Mouse (Mus musculus) lung, postnatal 4 days (tissue): ENCODE measurements around the gene Dlg2.

Source experiments
- DNase-seq, 2 experiments: peaks; one replicate each; pipeline ENCODE4 v3.0.0; 2021

The Dlg2 gene

GRCm38 (mm10) chr7:92437168-92437567 lies 1960.7 kb downstream of the Dlg2 start:
- no peak for DNase-seq

DNA sequence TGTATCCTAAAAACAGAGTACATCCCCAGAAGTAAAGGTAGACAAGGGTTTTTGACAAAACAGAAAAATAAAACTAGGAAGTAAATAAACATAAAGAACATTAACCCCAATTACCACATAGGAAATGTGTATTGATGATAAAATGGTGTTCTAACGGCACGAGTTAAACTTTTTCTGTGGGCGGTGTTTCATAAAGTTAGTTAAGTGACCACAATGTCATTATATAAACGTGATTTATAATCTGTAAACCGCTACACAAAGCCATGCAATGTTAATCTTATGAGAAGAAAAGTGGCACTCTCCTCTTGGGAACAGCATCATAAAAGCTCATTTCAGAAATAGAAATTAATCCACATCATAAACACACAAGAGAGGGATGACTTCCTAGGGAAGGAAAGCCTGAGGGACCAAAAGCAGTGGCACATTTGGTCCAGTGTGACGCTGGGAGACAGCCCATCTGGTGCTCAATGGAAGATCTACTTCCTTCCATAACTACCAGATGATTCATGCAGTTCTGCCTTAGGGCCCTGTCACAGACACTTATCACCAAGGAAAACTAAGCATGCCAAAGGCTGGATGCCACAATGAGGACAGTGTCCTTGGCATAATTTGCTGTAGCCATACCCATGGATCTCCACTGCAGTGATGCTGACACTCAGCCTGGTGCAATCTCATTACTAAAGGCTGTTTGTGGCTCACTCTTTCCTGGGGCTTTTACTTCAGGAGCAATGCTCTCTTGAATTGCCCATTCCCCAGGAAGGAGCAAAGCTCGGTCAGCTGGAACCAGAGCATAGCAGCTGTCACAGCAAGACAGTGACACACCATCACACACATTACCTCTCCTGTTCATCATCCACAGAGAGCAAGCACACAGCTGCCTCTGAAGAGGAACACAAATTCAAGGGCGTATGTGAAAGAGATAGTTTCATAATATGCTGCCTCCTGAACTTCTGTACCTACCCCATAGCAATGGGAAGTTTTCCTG lies 1963.3 kb downstream of the Dlg2 start:
- no peak for DNase-seq

DNA sequence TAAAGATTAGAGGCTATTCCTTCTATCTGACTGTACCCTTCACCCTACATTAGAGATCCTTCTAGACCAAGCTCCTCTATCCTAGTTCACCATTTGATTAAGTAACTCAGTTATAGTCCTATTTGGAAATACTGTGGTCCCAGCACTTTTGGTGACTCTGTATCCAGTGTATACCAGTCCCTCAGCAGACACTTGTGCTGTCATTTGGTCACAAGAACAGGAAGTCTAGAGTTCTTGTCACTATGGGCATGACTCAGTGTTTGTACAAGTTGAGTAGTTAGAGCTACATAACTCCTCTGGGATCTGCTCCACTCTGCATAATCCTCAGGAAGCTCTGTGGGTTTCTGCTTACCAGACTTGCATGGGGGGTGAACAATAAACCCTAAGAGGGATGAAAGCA lies 1965.1 kb downstream of the Dlg2 start:
- no peak for DNase-seq

DNA sequence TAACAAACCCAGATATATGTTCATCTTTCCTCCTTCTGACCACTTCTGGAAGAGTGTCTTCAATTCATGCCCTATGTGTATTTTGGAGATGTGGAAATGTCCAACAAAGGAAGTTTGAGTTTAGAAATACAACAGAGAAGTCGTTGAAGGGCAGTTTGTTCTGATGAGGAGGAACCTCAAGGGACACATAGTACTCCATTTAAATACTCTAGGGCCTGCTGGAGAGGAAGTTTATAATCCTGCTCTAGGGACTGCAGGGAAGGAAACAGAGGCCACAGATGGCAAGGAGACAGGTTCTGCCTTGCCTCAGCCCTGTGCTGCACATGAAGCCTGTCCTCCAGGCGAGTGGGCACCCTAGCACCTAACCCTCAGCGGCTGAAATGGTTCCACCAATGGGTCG lies 1965.6 kb downstream of the Dlg2 start:
- no peak for DNase-seq

DNA sequence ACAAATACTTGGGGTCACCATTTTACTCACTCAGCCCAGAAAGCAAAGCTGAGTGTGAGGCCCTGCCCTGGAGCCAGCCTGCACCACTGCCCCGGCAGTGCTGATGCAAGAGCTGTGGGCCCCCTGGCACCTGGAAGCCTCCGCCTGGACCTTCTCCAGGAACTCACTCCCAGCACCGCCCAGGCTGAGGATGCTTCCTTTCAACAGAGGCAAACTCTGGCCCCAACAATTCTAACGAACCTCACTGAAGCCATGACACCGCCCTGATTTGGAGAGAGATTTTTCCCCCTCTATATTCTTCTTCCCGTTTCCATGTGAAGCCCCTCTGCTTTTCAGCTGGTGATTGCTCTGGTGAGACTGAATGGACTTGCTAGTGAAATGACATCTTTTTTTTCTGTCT lies 1971.5 kb downstream of the Dlg2 start:
- no peak for DNase-seq

- DNase-seq: no peak
Observed at GRCm38 (mm10) chr7:92448782-92449575, 1972.5 kb downstream of the Dlg2 start.

GRCm38 (mm10) chr7:92454176-92454575 lies 1977.7 kb downstream of the Dlg2 start:
- no peak for DNase-seq

GRCm38 (mm10) chr7:92455927-92456326 lies 1979.5 kb downstream of the Dlg2 start:
- DNase-seq: no peak

GRCm38 (mm10) chr7:92457791-92458190 lies 1981.3 kb downstream of the Dlg2 start:
- DNase-seq: no peak

DNA sequence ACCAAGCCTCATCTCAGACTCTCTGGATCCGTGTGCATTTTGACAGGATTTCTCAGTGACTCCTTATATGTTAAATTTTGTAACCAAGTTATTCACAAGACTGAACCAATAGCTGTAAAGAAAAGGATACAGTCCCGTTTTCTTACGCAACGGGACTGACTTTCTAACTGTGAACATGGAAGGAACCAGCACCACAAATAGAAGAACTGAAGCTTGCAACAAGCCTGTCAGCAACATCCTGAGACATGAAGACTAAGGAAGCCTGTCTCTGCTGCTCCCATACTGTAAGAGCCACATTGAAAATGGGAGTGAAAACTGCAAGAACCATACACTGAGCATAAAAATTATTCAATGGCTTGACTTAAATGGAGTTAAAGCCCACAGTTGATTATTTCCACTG lies 1981.8 kb downstream of the Dlg2 start:
- DNase-seq: no peak

DNA sequence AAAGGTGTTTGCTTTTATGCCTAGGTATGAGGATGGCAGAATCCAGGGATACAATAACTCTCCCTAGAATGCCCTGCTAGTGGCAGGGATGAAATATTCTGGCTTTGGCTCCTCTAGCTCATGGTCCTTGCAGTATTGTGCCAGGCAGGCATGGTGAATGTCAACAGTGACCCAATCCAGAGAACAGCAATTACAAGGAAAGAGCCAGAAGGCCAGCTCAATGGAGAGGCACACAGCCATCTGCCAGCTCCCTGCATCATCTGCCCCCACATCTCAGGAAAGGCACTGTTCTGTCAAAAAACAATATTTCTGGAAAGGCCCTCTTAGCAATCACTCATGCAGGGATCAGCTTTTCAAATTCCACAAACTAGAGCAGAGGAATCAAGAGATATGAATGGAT lies 1984.1 kb downstream of the Dlg2 start:
- DNase-seq: no peak

GRCm38 (mm10) chr7:92461256-92461655 lies 1984.8 kb downstream of the Dlg2 start:
- no peak for DNase-seq

GRCm38 (mm10) chr7:92463080-92463877 lies 1986.8 kb downstream of the Dlg2 start:
- DNase-seq: no peak

DNA sequence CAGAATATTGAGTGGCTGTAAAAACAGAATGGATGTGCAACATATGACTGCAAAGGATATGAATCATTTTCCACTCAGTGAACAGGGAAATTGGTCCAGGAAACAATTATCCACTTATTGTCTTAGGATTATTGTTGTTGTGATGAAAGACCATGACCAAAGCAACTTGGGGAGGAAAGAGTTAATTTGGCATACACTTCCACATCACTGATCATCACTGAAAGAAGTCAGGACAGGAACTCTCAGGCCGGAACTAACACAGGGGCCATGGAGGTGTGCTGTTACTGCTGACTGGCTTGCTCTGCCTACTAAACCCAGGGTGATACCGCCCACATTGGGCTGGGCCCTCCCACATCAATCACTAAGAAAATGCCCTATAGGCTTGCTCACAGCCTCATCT lies 1987.8 kb downstream of the Dlg2 start:
- DNase-seq: no peak

DNA sequence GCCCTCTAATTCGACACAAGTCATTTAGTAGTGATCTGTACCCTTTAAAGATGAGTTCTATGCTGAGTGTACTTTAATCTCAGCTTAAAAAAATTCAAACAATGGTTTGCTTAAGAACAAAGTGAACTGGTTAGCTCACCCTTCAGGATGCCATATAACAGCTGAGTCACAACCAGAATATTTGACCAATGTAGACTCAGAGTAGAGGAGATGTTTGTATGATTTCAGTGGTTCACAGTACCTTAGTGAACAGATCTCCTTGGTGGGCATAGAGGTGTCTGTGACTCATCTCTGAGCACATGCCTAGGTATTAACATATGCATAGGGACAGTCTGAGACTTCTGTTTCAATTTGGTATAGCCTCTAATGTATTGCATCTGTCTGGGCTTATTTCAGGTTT lies 2002.7 kb downstream of the Dlg2 start:
- no peak for DNase-seq

- DNase-seq: no peak
Observed at GRCm38 (mm10) chr7:92479748-92480147, 2003.3 kb downstream of the Dlg2 start.

- DNase-seq: no peak
Observed at GRCm38 (mm10) chr7:92483346-92483745, 2006.9 kb downstream of the Dlg2 start.

DNA sequence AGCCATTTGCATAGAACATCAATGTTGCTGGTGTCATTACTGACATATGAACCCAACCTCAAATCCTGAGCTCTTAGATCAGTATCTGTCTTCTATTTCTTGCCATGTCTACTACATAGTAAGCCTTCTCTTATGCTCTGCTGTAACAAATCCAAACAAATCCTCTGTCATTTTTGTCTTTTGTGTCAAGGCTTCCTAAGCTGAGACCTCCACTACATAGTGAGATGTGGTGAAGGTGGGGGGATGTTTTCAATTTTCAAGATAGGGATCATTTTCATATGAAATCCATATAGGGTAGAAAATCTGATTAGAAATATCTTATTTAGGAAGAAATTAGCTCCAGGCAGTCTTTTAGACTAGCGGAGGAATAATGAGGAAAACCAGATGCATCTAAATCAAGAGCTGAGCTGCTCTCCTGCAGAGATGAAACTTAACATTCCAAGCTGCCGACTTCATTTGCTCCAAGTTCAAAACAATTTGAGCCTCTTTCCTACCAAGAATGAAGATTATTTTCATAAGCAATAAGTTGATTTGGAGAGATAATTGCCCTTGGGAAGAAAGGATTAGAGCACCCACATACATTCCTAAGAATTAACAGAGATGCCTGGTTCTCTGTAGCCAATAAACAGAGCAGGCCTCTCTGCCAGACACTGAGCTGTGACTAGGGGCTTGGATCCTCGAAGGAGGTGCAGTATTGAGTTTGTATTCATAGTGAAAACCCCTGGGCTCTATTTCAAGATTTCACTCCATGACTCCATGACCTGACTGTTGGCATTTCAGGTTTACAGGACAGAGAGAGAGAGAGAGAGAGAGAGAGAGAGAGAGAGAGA lies 2009.6 kb downstream of the Dlg2 start:
- DNase-seq: no peak

GRCm38 (mm10) chr7:92486878-92487277 lies 2010.4 kb downstream of the Dlg2 start:
- DNase-seq: no peak

GRCm38 (mm10) chr7:92492262-92492661 lies 2015.8 kb downstream of the Dlg2 start:
- DNase-seq: no peak

- no peak for DNase-seq
Observed at GRCm38 (mm10) chr7:92493521-92493920, 2017.0 kb downstream of the Dlg2 start.
